Mouse (Mus musculus) frontal cortex, adult (tissue): ENCODE data around the gene Frmd4b.

Source experiments
- ATAC-seq: cut with Nextera tagmentation; 2 replicates; pipeline ENCODE4 v1.9.2; 2017; ENCODE audit warnings: mild to moderate bottlenecking, moderate library complexity, mixed read lengths; ENCODE audit not compliant: low TSS enrichment

Gene Frmd4b

DNA sequence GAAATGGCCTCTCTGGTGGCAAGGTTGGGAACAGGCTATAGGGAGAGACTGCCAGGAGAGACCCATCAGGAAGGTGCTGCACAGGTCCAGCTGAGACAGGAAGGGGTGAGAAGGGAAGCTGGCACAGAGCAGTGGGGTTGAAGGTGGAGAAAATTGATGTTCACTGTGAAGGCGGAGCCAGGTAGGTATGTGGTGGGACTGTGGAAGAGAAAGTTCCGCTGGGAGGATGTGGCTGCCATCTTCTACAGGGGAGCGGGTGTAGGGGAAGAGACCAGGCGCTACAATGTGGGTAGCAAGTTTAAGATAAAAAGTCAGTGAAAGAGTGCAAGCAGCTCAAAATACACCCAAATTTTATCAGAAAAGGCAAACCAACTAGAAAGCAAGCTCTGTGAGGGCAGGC, 143.7 kb downstream of the Frmd4b start:
- no peak for ATAC-seq

DNA sequence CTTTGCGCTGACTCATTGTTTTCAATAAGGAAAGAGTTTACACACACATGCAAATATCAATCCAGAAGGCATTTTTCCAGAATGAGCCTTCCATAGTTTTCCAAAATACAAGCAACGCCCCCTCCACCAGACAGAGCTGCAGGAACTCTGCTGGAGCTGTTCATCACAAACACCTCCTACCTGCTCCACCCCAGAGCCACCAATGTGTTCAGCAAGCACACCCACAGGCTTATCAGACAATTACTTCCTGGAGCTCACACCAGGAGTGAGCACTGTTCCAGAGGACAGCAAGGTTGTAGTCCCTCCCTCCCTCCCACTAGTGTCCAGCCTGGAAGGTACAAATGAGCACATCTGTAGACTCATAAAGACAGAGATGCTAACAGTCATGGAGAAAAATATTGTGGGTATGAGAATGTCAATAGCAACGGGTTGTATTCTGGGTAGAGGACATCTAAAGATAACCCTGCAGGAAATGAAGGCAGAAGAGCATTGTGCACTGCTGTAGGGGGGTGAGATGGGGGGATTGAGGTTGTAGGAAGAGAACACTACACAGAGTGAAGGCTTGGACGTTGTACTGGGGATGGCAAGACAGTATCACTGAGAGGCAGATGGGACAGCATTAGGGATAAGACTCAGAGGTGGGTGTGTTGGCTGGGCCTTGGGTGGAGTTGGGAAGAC, 144.3 kb downstream of the Frmd4b start:
- ATAC-seq, result 0 out of 2 replicates have a peak, but pooled peaks have one; percentile 13

DNA sequence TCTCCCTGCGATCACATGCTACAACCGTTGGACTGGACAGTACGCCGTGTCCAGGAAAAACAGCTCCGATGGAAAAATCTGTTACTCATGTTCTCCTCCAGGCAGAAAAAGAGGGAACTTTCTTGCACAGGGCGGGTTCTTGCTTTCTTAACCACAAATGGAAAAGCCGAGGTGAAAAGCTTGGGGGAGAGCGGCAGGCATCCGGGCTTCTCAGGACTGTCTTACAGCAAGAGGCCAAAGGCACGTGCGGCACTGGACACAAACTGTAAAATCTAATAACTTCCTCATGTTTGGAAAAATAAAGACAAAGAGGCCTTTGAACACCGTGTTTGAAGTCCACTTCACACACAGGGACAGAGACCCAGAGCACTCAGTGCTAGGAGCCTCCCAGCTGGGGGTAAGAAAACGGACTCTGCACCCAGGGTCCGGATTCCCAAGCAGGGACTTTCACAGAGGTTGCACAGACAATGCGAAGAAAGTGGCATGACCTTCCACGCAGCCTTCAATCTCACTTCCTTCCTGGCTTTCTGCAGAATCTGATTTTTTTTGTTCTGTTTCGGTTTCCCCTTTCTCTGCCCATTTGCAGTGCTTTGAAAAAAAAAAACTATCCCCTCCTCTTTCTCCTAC, 153.3 kb downstream of the Frmd4b start:
- ATAC-seq, result no peak

DNA sequence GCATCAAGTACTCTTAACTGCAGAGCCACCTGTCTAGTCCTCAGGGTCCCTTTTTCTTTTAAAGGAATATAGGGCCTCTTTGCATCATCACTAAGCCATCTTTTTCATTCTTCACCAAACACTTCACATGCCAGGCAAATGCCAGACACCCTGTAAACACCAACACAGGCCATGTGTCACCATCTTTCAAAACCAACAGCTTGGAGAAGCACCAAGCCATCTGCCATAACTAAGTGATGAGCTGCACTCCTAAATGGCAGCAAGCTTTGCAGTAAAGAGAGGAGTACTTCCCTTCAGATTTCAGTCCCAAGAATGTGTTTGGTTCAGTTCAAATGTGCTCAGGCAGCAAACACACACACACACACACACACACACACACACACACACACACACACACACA, 154.9 kb downstream of the Frmd4b start:
- ATAC-seq, result no peak

DNA sequence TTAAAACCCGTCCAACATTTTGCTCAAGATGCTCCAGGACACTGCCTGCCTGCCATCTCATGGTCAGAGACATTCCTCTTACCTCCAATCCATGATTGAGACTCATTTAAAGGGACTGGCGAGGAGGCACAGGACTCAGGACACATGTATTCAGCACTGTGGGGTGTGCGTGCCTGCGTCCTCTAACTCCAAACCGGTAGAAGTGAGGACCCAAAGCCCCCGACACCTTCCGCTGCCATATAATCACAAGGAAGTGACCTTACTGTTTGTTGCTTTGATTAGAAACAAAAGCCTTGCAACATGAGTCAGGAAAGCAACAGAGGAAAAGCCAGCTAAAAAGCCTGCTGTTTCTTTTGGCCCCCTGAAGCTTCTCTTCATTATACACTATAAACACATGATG, 158.2 kb downstream of the Frmd4b start:
- ATAC-seq, result no peak

DNA sequence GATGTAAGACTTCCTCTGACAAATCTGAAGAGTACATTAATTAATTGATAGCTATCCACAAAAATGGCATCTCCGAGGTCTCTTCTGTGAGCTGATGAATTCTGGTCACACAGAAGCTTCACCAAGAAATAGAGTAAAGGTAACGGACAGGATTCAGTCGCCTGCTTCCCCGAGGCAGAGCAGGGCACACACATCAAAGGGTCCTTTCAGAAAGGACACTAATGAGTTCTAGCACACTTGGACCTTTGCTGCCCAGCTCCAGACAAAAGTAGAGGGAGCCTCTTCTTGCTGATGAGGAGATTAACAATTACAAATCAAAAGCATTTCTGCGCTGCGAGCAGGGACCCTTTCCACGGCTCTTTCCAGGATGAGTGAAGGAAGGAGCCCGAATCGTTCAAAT, 159.0 kb downstream of the Frmd4b start:
- ATAC-seq, result no peak

DNA sequence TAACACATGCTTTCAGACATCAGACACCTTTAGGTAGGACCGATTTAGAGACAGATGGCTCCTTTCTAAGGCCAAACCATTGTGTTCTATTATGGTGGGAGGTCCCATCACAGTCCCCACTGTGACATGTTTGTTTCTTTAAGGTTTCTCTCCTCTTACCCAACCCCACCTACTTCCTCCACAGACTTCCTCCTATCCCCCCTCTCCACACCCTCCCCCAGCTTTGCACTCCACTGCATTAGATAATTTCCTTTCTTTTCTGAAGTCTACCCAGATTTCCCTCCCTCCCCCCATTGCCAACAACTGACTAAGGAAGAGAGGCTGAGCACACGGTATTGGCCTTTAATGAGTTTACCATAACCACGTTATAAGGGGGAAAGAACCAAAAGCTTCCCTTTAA, 159.4 kb downstream of the Frmd4b start:
- ATAC-seq, result no peak; the same call in 1 of the 2 replicates

DNA sequence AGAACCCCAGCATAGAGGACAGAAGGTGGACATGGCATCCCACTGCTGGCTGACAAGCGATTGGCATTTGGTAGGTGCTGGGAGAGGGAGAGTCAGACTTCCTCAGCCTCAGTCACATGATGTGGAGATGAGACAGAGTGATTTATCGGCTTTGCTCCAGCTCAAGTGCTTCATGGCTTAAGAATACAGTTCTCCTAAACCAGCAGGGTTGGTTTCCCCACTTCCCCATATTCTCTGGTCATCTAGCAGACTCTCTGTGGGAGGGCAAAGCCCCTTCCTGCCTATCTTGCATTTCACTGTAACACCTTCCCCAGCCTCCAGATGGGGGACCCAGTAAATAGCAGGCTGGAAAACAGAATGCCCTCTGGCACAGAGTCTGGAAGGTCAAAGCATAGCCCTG, 160.1 kb downstream of the Frmd4b start:
- peak; percentile 44; the same call in 1 of the 2 replicates for ATAC-seq

DNA sequence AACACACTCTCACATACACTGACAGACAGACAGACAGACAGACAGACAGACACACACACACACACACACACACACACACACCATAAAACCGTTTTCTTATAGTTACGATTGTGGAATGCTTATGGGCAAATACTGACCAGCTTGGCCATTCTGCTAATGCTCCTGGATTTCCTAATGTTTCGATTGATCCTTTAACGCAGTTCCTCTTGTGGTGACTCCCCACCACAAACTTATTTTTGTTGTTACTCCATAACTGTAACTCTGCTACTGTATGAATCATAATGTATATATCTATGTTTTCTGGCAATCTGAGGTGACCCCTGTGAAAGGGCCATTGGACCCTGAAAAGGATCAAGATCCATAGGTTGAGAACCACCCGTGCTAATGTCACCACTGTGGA, 165.1 kb downstream of the Frmd4b start:
- no peak for ATAC-seq

DNA sequence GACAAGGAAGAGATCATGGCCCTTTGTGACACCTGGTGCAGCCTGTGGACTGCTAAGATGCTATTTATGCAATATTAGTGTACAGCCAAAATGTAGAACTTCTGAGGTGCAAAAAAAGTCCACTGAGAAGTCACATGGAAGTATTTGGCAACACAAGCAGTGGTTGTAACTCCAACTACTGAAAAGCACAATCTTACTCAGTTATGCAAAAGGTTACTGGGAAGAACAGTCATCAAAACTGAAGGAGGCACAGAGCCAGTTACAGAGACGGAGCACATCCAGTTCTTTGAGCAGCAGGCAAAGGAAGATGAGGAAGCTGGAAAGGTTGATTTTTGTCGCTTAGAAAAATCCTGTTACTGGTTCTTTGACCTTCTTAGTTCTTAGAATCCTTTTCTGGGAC, 167.5 kb downstream of the Frmd4b start:
- no peak for ATAC-seq

DNA sequence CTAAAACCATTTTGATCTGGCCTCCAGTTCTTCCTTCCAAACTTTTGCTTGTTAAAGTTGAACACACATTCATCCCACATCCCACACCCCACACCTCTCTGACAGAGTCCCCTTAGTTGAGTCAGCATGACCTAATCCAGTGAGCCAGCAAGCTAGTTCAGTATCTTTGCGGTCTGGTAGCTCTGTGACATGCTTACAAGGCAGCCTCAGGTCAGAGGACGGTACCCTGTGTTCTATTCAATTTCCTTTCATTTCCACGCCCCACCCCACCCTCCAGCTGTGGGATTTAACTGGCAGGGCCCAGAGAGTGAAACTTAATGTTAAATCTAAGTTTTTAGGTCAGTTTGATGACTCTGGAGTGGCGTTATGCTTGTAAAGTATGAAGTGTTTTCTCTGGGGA, 170.3 kb downstream of the Frmd4b start:
- ATAC-seq, result no peak

DNA sequence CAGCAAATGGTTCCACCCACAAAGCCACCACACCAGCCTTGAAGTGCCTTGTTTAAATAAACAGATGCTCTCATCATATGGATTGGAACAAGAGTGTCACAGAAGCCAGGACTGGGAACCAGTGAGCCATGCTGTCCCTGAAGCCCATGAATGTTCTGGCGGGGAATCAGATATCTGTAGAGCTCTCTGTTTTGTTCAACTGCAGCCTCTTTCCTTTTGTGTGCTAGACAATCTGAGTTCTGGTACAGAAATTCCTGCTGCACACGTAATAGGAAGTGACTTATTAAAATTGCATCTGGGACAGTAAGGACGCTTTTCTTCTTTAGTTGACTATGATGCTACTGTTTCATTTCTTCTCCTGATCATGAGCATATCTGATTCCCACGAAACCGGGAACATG, 173.2 kb downstream of the Frmd4b start:
- no peak for ATAC-seq

DNA sequence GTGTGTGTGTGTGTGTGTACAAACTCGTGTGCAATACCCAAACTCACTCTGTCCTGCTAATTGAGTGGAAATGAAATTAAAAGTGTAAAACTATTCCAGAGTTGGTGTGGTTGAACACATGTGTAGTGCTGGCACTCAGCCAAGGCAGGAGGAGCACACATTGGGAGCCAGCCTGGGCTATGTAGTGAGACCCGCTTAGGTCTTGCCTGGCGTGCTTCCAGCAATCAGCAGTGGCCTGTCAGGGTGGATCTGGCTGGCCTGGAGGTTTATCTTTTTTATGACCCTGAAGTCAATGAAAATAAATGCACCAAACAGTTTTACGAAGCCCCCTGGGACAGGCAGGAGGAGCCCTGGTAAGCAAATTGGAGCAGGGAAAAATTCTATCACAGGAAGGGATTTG, 173.8 kb downstream of the Frmd4b start:
- ATAC-seq, result no peak

DNA sequence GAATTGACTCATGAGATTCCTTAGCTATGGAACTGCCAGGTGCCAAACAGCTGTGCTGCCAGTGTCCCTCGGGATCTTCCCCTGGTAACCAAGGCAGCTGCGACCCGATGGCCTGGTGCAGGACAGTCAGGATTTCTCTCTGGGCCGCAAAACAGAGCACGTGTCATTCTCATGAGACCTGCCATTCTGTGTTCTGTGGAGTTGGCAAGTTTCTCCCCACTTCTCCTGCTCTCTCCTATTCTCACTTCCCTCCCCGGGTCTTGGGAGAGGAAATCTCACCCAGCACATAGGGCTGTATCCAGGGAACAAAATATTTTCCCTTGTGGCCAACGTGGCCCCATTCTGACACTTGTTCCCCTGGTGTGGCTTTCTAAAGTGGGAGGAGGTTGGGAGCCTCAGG, 176.0 kb downstream of the Frmd4b start:
- no peak for ATAC-seq

DNA sequence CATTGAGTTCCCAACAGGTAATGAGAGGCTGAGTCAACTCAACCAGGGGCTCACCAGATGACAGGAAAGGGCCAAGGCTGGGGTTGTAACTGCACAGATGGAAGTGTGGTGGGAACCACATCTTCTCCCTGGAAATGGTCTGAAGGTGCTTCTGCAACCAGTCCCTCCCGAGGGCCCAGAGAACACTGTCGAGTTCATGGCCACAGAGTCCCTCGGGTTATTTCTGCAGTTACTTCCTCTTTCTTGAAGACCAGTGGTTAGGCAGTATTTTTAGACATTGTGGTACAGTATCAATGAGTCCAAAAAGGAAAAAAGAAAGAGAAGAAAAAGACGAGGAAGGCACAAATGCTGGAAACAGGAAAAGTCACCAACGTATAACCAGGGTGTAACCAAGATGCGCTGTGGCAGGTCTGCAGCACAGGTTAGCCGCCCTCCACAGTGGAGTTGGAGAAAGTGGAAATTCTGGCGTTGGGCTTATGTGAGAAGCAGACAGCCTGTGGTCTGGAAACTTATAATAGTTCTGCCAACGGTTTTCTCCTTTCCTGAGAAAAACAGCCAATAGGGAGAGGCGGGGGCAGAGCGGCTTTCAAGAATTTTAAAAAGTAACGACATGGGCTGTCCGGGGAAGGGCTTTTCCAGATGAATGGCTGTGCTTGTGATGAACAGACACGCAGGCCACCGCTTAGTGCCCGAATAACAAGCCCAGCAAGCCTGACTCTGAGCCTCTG, 178.3 kb downstream of the Frmd4b start:
- ATAC-seq, result no peak

DNA sequence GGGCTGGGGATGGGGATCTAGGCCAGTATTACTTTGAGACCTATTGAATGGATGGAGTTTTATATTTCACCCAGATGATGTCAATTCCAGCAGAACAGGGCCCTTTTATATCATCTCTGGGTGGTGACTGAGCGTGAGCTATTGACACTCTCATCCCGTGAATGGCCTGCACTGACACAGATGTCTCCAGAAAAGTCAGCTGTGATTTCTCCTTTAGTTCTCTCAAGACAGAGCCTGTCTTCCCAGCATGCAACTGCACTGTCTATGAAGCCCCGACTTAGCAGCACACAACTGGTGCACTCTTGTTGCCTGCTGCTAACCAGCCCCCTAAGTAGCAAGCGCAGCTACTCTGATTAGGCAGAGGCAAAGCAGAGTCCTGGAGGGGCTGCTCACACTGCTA, 182.6 kb downstream of the Frmd4b start:
- ATAC-seq, result 0 out of 2 replicates have a peak, but pooled peaks have one; percentile 23

DNA sequence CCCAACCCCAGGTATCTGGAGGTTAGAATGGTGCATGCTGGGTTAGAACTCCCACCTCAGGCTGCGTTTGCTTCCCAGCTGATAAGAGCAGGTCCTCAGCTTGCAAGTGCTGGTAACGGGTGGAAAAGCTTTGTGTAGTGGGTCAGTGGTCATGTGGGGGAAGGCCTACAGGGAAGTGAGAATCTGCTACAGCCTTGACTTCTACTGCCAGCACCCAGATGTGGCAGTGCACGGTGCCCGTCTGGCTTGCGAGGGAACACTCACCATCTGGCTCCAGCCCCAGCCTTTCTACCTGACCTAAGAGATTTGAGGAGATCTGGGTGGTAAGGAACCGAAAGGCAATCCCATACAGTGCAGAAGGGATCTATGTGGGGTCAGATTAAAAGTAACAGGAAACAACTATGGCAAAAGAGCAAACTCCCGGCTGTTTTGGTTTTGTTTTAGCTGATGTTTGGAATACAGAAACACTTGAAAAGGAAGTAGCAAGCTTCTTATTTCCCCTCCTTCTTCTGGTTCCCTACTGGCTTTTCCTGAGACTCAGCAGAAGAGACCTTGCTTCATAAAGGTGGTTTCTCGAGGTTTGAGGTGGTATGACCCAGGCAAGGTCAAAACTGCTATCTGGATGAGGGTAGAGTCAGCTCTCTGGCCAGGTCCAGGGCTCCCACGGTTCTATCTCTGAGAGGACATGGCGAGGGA, 185.9 kb downstream of the Frmd4b start:
- no peak for ATAC-seq

DNA sequence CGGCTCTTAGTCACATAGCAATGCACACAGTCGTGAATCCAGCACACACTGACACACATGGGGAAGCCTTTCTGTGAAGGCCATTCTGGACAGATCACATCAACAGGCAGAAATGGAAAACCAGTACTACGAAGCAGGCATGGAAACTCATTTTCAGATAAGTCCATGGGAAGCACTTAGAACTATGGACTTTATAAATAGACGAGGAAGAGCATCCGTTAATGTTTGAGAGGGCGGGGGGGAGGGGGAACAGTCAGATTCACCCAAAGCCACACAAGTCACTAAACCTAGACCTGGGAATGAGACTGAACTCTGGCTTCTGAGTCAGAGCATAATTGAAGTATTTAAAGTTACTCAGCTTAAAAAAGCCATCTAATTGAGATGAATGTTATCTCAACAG, 186.8 kb downstream of the Frmd4b start:
- no peak for ATAC-seq

DNA sequence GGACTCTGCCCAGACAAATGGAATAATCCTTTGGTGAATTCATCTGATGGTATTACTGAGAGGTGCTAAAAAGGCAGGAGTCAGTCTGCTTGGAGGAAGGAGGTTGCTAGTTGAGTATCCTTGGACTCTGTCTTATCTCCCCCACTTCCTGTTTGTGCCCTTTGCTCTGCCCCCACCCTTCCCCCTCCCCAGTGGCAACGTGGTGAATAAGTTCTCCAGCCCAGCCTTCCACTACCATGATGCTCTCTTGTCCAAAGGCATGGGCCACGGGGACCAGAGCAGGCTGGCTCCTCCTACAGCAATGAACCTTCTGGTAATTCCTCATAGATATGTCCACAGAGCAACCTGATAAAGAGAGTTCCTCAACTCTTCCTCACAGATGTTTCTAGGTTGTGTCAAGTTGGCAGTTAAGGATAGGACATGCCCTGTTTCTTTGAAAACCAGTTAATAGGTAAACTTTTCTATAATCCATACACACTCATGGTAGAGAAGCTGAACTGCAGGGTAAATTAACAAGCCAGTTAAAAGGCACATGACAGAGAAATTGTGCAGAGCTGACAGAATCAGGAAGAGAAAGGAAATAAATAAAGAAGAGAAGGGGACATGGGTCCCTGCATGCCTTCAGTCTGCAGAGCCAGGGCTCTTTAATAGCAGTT, 187.5 kb downstream of the Frmd4b start:
- no peak for ATAC-seq

DNA sequence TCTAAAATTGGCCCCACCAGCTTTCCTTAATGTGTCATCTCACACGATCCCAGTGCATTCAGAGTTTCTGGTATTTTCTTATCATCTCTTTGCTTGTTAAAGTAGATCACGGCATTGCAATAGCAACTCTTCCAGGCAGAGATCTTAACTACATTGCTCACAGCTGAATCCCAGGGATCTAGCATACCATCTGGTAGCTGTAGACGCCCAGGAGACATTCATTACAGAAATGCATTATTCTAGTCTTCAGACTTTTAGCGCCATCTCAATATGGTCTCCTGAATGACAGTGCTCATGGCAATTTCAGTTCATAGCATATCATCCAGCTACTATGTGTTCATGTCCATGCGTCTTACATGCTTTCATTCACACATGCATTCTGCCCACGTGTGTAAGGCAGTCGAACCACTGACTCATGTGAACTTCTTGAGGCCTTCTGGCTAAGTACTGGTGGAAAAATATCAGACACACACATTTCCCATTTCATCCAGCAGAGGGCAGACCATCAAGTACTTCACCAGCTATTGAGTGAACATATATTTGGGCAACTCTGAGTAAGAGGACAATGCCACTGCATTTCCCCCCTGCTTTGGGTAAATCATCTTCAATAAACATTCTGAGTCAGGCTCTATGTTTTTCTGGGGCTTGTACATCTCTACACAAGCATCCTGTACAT, 197.4 kb downstream of the Frmd4b start:
- ATAC-seq, result peak; percentile 76

DNA sequence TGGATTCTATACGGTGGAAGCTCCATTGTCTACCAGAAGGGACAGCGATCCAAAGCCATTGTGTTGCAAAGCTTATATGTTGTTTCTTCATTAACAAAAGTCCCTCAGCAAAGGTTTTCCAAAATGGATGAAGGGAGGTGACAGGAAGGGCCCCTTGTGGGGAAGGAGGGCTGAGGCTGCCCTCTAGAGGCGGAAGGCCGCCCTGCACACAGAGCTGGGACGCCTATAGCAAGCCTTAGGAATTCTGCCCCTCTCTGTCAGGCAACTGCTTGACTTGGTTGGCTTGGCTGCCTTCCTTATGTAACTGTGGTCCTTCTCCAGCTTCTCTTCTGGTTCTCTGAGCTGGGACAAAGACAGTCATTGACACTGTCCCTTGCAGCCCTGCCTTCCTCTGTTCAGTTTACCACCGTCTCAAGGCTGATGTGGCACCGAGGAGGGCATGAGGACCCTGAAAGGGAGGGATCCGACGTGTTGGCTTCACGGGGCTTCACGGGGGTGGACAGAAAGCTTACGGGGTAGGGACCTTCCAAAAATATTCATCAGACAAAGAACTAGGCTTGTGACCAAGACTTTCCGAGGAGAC, 200.3 kb downstream of the Frmd4b start:
- ATAC-seq, result peak; percentile 87
